Mouse (Mus musculus) E14TG2a.4 (cell line): ENCODE measurements around the gene Ficd.
"Not testable (repeated sequence)": the region's sequence is repeated elsewhere in the genome, so short reads cannot be mapped to it uniquely, and the experiment has no call there.

Experiments used
- H3K27me3 ChIP-seq: 2 replicates; pipeline ENCODE4 v1.6.1; 2014; ENCODE audit warnings: low read length, control low read depth; ENCODE audit not compliant: insufficient read depth
- H3K36me3 ChIP-seq: 2 replicates; pipeline ENCODE4 v1.6.1; 2014; ENCODE audit warnings: low read length, control low read depth; ENCODE audit not compliant: insufficient read depth
- H3K4me1 ChIP-seq: replicated peaks from 2 replicates; pipeline ENCODE4 v1.6.1; 2014; ENCODE audit warnings: low read depth, low read length, control low read depth
- H3K4me3 ChIP-seq: replicated peaks from 2 replicates; pipeline ENCODE4 v1.5.1; 2014; ENCODE audit warnings: mild to moderate bottlenecking, low read length
- H3K9me3 ChIP-seq: 2 replicates; pipeline ENCODE4 v1.6.1; 2014; ENCODE audit warnings: low read length, control low read depth
- CTCF ChIP-seq: conservative IDR thresholded peaks from 2 replicates; pipeline ENCODE4 v1.5.1; 2014; ENCODE audit warnings: low read length
- NANOG ChIP-seq: IDR thresholded peaks from 2 replicates; pipeline ENCODE4 v1.6.1; 2014; ENCODE audit warnings: borderline replicate concordance, low read length, mixed read lengths
- POU5F1 ChIP-seq: IDR thresholded peaks from 2 replicates; pipeline ENCODE4 v1.6.1; 2014; ENCODE audit warnings: low read length, borderline replicate concordance

Ficd gene

GRCm38 (mm10) chr5:113775585-113775984, 40.0 kb downstream of the Ficd start:
- H3K27me3 ChIP-seq, result no peaks in the 10 kb centered on the region
- H3K4me1 ChIP-seq, result peaks cover 35% of the 10 kb centered on the region
- TF ChIP-seq NANOG (no peak), CTCF (no peak), POU5F1 (no peak)
- peaks cover 55% of the 10 kb centered on the region for H3K36me3 ChIP-seq
- no peak overlapping the region for H3K4me3 ChIP-seq
- no peaks in the 10 kb centered on the region for H3K9me3 ChIP-seq

GRCm38 (mm10) chr5:113776128-113776895, 40.7 kb downstream of the Ficd start:
- peaks cover 35% of the 10 kb centered on the region for H3K4me1 ChIP-seq
- peaks cover 55% of the 10 kb centered on the region for H3K36me3 ChIP-seq
- H3K9me3 ChIP-seq, result no peaks in the 10 kb centered on the region
- no peak overlapping the region for H3K4me3 ChIP-seq
- no peak for TF ChIP-seq POU5F1
- no peak for TF ChIP-seq NANOG
- no peak for TF ChIP-seq CTCF
- no peaks in the 10 kb centered on the region for H3K27me3 ChIP-seq

GRCm38 (mm10) chr5:113776896-113777226, 41.3 kb downstream of the Ficd start:
- H3K4me3 ChIP-seq, result no peak overlapping the region
- no peaks in the 10 kb centered on the region for H3K27me3 ChIP-seq
- TF ChIP-seq CTCF (no peak), POU5F1 (no peak), NANOG (no peak)
- H3K36me3 ChIP-seq, result peaks cover 55% of the 10 kb centered on the region
- no peaks in the 10 kb centered on the region for H3K9me3 ChIP-seq
- peaks cover 35% of the 10 kb centered on the region for H3K4me1 ChIP-seq

GRCm38 (mm10) chr5:113777728-113778127, 42.1 kb downstream of the Ficd start:
- H3K27me3 ChIP-seq, H3K9me3 ChIP-seq, H3K4me3 ChIP-seq: not testable (repeated sequence)
- peaks cover 55% of the 10 kb centered on the region for H3K36me3 ChIP-seq
- peaks cover 35% of the 10 kb centered on the region for H3K4me1 ChIP-seq

- Histone ChIP-seq H3K9me3 (no peaks in the 10 kb centered on the region), H3K36me3 (peaks cover 47% of the 10 kb centered on the region), H3K27me3 (peaks cover 14% of the 10 kb centered on the region), H3K4me3 (no peak overlapping the region), H3K4me1 (peaks cover 34% of the 10 kb centered on the region)
- no peak for TF ChIP-seq POU5F1
- TF ChIP-seq NANOG, result no peak
- no peak for TF ChIP-seq CTCF
These were observed 44.0 kb downstream of the Ficd start for GRCm38 (mm10) chr5:113779569-113779968.

GRCm38 (mm10) chr5:113780082-113780752, 44.6 kb downstream of the Ficd start:
- TF ChIP-seq POU5F1, result no peak

DNA sequence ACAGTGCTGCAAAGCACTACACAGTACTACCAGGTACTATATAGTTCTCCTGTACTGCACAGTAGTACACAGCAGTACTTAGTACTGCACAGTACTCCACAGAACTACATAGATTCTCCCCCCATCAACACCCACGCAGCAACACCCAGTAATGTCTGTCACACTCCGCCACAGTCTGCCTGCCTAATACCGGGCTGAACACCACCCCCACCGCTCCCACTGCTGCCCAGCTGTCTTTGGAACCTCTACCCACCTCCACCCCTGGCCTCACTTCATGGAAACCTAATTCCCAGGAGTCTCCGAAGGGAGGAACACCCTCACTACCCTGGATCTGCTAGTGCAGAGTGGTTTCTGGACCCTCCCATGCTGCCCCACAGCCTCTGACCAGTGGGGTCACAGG, 45.2 kb downstream of the Ficd start:
- no peak overlapping the region for H3K4me3 ChIP-seq
- peaks cover 35% of the 10 kb centered on the region for H3K36me3 ChIP-seq
- H3K9me3 ChIP-seq, result no peaks in the 10 kb centered on the region
- H3K27me3 ChIP-seq, result peaks cover 14% of the 10 kb centered on the region
- TF ChIP-seq CTCF, result no peak
- no peak for TF ChIP-seq NANOG
- TF ChIP-seq POU5F1, result no peak
- H3K4me1 ChIP-seq, result peaks cover 39% of the 10 kb centered on the region

More at GRCm38 (mm10) chr5:113780082-113780752, 44.6 kb downstream of the Ficd start:
- Histone ChIP-seq H3K9me3 (no peaks in the 10 kb centered on the region), H3K4me1 (peaks cover 39% of the 10 kb centered on the region), H3K36me3 (peaks cover 41% of the 10 kb centered on the region), H3K4me3 (no peak overlapping the region), H3K27me3 (peaks cover 14% of the 10 kb centered on the region)

GRCm38 (mm10) chr5:113781254-113781653, 45.7 kb downstream of the Ficd start:
- H3K4me3 ChIP-seq, result no peak overlapping the region
- H3K9me3 ChIP-seq, result no peaks in the 10 kb centered on the region
- H3K4me1 ChIP-seq, result peaks cover 36% of the 10 kb centered on the region
- peaks cover 30% of the 10 kb centered on the region for H3K36me3 ChIP-seq
- TF ChIP-seq POU5F1 (no peak), CTCF (no peak), NANOG (no peak)
- H3K27me3 ChIP-seq, result peaks cover 14% of the 10 kb centered on the region

GRCm38 (mm10) chr5:113781875-113782274, 46.3 kb downstream of the Ficd start:
- peaks cover 24% of the 10 kb centered on the region for H3K36me3 ChIP-seq
- peaks cover 29% of the 10 kb centered on the region for H3K4me1 ChIP-seq
- no peak for TF ChIP-seq POU5F1
- no peak for TF ChIP-seq NANOG
- no peak for TF ChIP-seq CTCF
- no peaks in the 10 kb centered on the region for H3K9me3 ChIP-seq
- H3K4me3 ChIP-seq, result no peak overlapping the region
- H3K27me3 ChIP-seq, result peaks cover 18% of the 10 kb centered on the region
